Mouse (Mus musculus): ENCODE data around the gene Cacnb3. TPM values are rescaled to one million over a fixed set of nuclear protein-coding genes. Genes with fewer than 3 reads are reported as not detected.

Cacnb3 gene
- polyA plus RNA-seq, 1 experiment from 2014 or later = 32.3 TPM

DNA sequence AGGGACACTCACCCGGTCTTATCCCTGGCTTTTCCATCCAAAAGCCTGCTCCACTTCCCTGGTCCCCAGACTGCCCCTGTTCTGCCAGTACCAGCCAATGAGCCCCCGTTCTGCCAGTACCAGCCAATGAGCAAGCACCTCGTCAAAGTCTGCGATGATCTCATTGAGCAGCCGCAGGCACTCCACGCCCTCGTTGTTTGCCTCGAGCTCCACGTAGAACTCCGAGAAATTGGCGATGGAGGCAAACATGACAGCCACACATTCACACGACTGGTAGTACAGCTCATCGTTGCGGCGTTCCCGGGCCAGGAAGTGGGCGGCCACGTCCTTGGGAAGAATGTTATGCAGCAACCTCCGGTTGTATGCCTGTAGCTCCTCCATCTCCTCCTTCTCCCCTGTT lies 36.4 kb upstream of the Cacnb3 start:
- peaks cover 15% of the 10 kb centered on the region for H3K36me3 ChIP-seq (replicated peaks; ENCODE audit: control insufficient read depth, insufficient read depth, low read depth, low read length)

GRCm38 (mm10) chr15:98595049-98595448 lies 35.6 kb upstream of the Cacnb3 start:
- 91% methylated on average over 5 of the region's 5 CpGs for WGBS
- H3K27ac ChIP-seq (replicated peaks; ENCODE audit: low read depth, low read length) = no peak overlapping the region
- H3K4me1 ChIP-seq (ENCODE audit: control insufficient read depth, insufficient read depth, low read length) = no peaks in the 10 kb centered on the region
- peaks cover 18% of the 10 kb centered on the region for H3K36me3 ChIP-seq (replicated peaks; ENCODE audit: control insufficient read depth, insufficient read depth, low read depth, low read length)
- H3K9me3 ChIP-seq (replicated peaks; ENCODE audit: control insufficient read depth, low read length) = no peaks in the 10 kb centered on the region
- H3K27me3 ChIP-seq (ENCODE audit: control insufficient read depth, insufficient read depth, low read length) = no peaks in the 10 kb centered on the region
- no peak overlapping the region for H3K4me3 ChIP-seq (ENCODE audit: low read depth, low read length)
- no peak overlapping the region for H3K4me2 ChIP-seq (ENCODE audit: low read depth, low read length)
- H3K9ac ChIP-seq (replicated peaks; ENCODE audit: low read length) = no peak overlapping the region
- ATAC-seq (replicated peaks; ENCODE audit: insufficient number of reproducible peaks, low FRiP score, low TSS enrichment, low read depth) (no peak), DNase-seq (ENCODE audit: low spot score) (no peak)

More for the DNA sequence above, 36.4 kb upstream of the Cacnb3 start:
- WGBS = 83% methylated on average over 19 of the region's 19 CpGs
- Histone ChIP-seq H3K4me3 (ENCODE audit: low read depth, low read length) (no peak overlapping the region), H3K27me3 (ENCODE audit: control insufficient read depth, insufficient read depth, low read length) (no peaks in the 10 kb centered on the region), H3K4me1 (ENCODE audit: control insufficient read depth, insufficient read depth, low read length) (no peaks in the 10 kb centered on the region), H3K4me2 (ENCODE audit: low read depth, low read length) (no peak overlapping the region), H3K27ac (replicated peaks; ENCODE audit: low read depth, low read length) (no peak overlapping the region), H3K9ac (replicated peaks; ENCODE audit: low read length) (no peak overlapping the region), H3K9me3 (replicated peaks; ENCODE audit: control insufficient read depth, low read length) (no peaks in the 10 kb centered on the region)
- ATAC-seq (replicated peaks; ENCODE audit: insufficient number of reproducible peaks, low FRiP score, low TSS enrichment, low read depth) (no peak), DNase-seq (ENCODE audit: low spot score) (no peak)

GRCm38 (mm10) chr15:98596609-98597008 lies 34.0 kb upstream of the Cacnb3 start:
- H3K4me1 ChIP-seq (ENCODE audit: control insufficient read depth, insufficient read depth, low read length) = no peaks in the 10 kb centered on the region
- H3K9me3 ChIP-seq (replicated peaks; ENCODE audit: control insufficient read depth, low read length) = no peaks in the 10 kb centered on the region
- no peak overlapping the region for H3K4me3 ChIP-seq (ENCODE audit: low read depth, low read length)
- ATAC-seq (replicated peaks; ENCODE audit: insufficient number of reproducible peaks, low FRiP score, low TSS enrichment, low read depth) (no peak), DNase-seq (ENCODE audit: low spot score) (no peak)
- WGBS = 94% methylated on average over 14 of the region's 14 CpGs
- H3K36me3 ChIP-seq (replicated peaks; ENCODE audit: control insufficient read depth, insufficient read depth, low read depth, low read length) = peaks cover 20% of the 10 kb centered on the region
- H3K9ac ChIP-seq (replicated peaks; ENCODE audit: low read length) = no peak overlapping the region
- no peak overlapping the region for H3K4me2 ChIP-seq (ENCODE audit: low read depth, low read length)
- no peak overlapping the region for H3K27ac ChIP-seq (replicated peaks; ENCODE audit: low read depth, low read length)
- H3K27me3 ChIP-seq (ENCODE audit: control insufficient read depth, insufficient read depth, low read length) = no peaks in the 10 kb centered on the region

GRCm38 (mm10) chr15:98600036-98600709 lies 30.5 kb upstream of the Cacnb3 start:
- no peak overlapping the region for H3K4me3 ChIP-seq (ENCODE audit: low read depth, low read length)
- 91% methylated on average over 12 of the region's 12 CpGs for WGBS
- DNase-seq (ENCODE audit: low spot score) (no peak), ATAC-seq (replicated peaks; ENCODE audit: insufficient number of reproducible peaks, low FRiP score, low TSS enrichment, low read depth) (no peak)
- H3K9ac ChIP-seq (replicated peaks; ENCODE audit: low read length) = no peak overlapping the region
- H3K36me3 ChIP-seq (replicated peaks; ENCODE audit: control insufficient read depth, insufficient read depth, low read depth, low read length) = peaks cover 22% of the 10 kb centered on the region
- no peaks in the 10 kb centered on the region for H3K27me3 ChIP-seq (ENCODE audit: control insufficient read depth, insufficient read depth, low read length)
- no peaks in the 10 kb centered on the region for H3K9me3 ChIP-seq (replicated peaks; ENCODE audit: control insufficient read depth, low read length)
- no peak overlapping the region for H3K4me2 ChIP-seq (ENCODE audit: low read depth, low read length)
- H3K27ac ChIP-seq (replicated peaks; ENCODE audit: low read depth, low read length) = no peak overlapping the region
- no peaks in the 10 kb centered on the region for H3K4me1 ChIP-seq (ENCODE audit: control insufficient read depth, insufficient read depth, low read length)

DNA sequence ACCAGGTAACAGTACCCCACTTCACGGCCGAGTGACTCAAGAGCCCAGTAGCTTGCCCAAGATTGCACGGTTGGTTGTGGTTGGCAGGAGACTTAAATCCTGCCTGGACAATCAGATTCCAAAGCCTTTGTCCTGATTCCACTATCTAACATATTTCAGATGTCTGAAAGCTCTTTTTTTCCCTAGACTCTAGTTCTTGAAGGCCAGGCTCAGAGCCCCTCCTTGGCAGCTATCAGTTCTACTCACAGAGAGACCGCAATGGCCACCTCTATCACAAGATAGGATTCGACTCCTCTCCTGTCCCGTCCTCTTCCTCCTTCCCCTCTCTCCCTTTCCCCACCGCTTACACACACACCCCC lies 28.8 kb upstream of the Cacnb3 start:
- ATAC-seq (replicated peaks; ENCODE audit: insufficient number of reproducible peaks, low FRiP score, low TSS enrichment, low read depth) (no peak), DNase-seq (ENCODE audit: low spot score) (no peak)
- no peak overlapping the region for H3K4me2 ChIP-seq (ENCODE audit: low read depth, low read length)
- no peak overlapping the region for H3K4me3 ChIP-seq (ENCODE audit: low read depth, low read length)
- H3K36me3 ChIP-seq (replicated peaks; ENCODE audit: control insufficient read depth, insufficient read depth, low read depth, low read length) = peaks cover 14% of the 10 kb centered on the region
- no peaks in the 10 kb centered on the region for H3K9me3 ChIP-seq (replicated peaks; ENCODE audit: control insufficient read depth, low read length)
- no peaks in the 10 kb centered on the region for H3K27me3 ChIP-seq (ENCODE audit: control insufficient read depth, insufficient read depth, low read length)
- H3K4me1 ChIP-seq (ENCODE audit: control insufficient read depth, insufficient read depth, low read length) = no peaks in the 10 kb centered on the region
- H3K9ac ChIP-seq (replicated peaks; ENCODE audit: low read length) = no peak overlapping the region
- no peak overlapping the region for H3K27ac ChIP-seq (replicated peaks; ENCODE audit: low read depth, low read length)
- 78% methylated on average over 7 of the region's 7 CpGs for WGBS

DNA sequence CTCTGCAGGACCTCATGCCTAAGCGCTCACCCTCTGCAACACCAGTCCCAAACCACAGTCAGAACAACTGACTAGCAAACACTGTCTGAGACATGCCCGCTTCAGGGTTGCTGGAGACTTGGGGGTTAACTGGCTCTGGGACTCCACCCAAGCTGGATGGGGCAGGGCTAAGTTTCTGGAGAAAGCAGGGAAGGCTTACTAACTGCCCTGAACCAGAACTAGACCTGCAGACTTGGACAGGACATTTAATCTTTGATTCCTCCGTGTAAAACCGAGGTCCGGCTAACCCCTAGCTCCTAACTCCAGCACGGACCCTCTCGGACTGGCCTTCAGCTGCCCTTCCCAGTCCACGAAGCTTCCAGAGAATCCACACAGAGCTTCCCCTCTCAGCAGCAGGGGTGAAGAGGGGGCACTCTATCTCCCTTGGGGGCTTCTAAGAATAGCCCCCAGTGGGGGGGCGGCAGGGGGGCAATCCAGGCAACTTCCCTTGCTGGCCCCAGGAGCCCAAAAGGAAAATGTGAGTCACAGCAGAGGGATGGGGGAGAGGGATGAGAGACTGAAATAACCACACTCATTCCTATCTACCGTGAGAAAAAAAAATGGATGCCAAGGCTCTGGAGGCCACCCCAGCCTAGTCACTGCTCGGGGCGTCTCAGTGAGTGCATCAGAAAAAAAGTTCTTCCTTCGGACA lies 28.3 kb upstream of the Cacnb3 start:
- Histone ChIP-seq H3K27ac (replicated peaks; ENCODE audit: low read depth, low read length) (no peak overlapping the region), H3K9me3 (replicated peaks; ENCODE audit: control insufficient read depth, low read length) (no peaks in the 10 kb centered on the region), H3K27me3 (ENCODE audit: control insufficient read depth, insufficient read depth, low read length) (no peaks in the 10 kb centered on the region), H3K4me3 (ENCODE audit: low read depth, low read length) (no peak overlapping the region), H3K36me3 (replicated peaks; ENCODE audit: control insufficient read depth, insufficient read depth, low read depth, low read length) (peaks cover 13% of the 10 kb centered on the region), H3K4me2 (ENCODE audit: low read depth, low read length) (no peak overlapping the region), H3K4me1 (ENCODE audit: control insufficient read depth, insufficient read depth, low read length) (no peaks in the 10 kb centered on the region), H3K9ac (replicated peaks; ENCODE audit: low read length) (no peak overlapping the region)
- ATAC-seq (replicated peaks; ENCODE audit: insufficient number of reproducible peaks, low FRiP score, low TSS enrichment, low read depth) (no peak), DNase-seq (ENCODE audit: low spot score) (no peak)
- WGBS = 55% methylated on average over 13 of the region's 13 CpGs

- DNase-seq (ENCODE audit: low spot score) (no peak), ATAC-seq (replicated peaks; ENCODE audit: insufficient number of reproducible peaks, low FRiP score, low TSS enrichment, low read depth) (no peak)
- no peaks in the 10 kb centered on the region for H3K9me3 ChIP-seq (replicated peaks; ENCODE audit: control insufficient read depth, low read length)
- no peak overlapping the region for H3K4me2 ChIP-seq (ENCODE audit: low read depth, low read length)
- H3K27ac ChIP-seq (replicated peaks; ENCODE audit: low read depth, low read length) = no peak overlapping the region
- no peaks in the 10 kb centered on the region for H3K27me3 ChIP-seq (ENCODE audit: control insufficient read depth, insufficient read depth, low read length)
- peaks cover 13% of the 10 kb centered on the region for H3K36me3 ChIP-seq (replicated peaks; ENCODE audit: control insufficient read depth, insufficient read depth, low read depth, low read length)
- 72% methylated on average over 4 of the region's 4 CpGs for WGBS
- no peak overlapping the region for H3K4me3 ChIP-seq (ENCODE audit: low read depth, low read length)
- H3K4me1 ChIP-seq (ENCODE audit: control insufficient read depth, insufficient read depth, low read length) = 0 out of 2 replicates have a peak, but pooled peaks cover 2% of the 10 kb centered on the region
- H3K9ac ChIP-seq (replicated peaks; ENCODE audit: low read length) = no peak overlapping the region
Measured at GRCm38 (mm10) chr15:98602921-98603458, 27.6 kb upstream of the Cacnb3 start.

DNA sequence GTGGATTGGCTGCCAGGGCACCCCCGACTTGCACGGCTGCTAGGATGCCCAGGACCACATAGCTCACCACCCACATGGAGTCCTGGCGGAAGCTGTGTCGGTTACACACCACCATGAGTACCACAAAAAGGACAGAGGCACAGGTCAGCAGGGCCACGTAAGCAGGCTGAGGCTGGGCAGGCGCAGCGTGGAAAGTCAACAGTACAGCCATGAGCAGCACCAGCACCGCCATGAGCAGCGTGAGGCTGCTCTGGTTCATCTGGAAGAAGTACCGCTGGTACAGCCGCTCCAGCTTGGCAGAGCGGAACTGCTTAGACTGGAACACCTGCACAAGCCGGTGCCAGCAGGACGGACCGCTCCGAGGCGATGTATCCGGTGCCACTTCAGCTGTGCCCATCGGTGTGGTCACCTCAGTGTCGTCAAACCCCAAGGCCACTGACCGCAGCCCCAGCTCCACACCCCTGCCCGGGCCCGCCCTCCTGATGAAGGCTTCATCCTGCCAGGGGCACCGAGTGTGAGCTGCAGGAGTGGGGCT lies 26.5 kb upstream of the Cacnb3 start:
- Histone ChIP-seq H3K27me3 (ENCODE audit: control insufficient read depth, insufficient read depth, low read length) (no peaks in the 10 kb centered on the region), H3K9ac (replicated peaks; ENCODE audit: low read length) (no peak overlapping the region), H3K27ac (replicated peaks; ENCODE audit: low read depth, low read length) (no peak overlapping the region), H3K36me3 (replicated peaks; ENCODE audit: control insufficient read depth, insufficient read depth, low read depth, low read length) (peaks cover 9% of the 10 kb centered on the region), H3K4me3 (ENCODE audit: low read depth, low read length) (no peak overlapping the region), H3K4me2 (ENCODE audit: low read depth, low read length) (no peak overlapping the region), H3K4me1 (ENCODE audit: control insufficient read depth, insufficient read depth, low read length) (0 out of 2 replicates have a peak, but pooled peaks cover 2% of the 10 kb centered on the region), H3K9me3 (replicated peaks; ENCODE audit: control insufficient read depth, low read length) (no peaks in the 10 kb centered on the region)
- 92% methylated on average over 24 of the region's 24 CpGs for WGBS
- ATAC-seq (replicated peaks; ENCODE audit: insufficient number of reproducible peaks, low FRiP score, low TSS enrichment, low read depth) (no peak), DNase-seq (ENCODE audit: low spot score) (no peak)
